Mouse (Mus musculus): ENCODE results near the gene Cd34. TPM values are rescaled to one million over a fixed set of nuclear protein-coding genes. Genes with fewer than 3 reads are reported as not detected.

Gene Cd34
- total and polyA plus RNA-seq, 3 experiments: 0.14 TPM; not detected in 2

GRCm38 (mm10) chr1:194998396-194998795, 59.8 kb downstream of the Cd34 start:
- no peak overlapping the region for H3K4me3 ChIP-seq (ENCODE audit: control insufficient read depth in 1 of 2, insufficient read depth in 1 of 2, low read depth in 2 of 2, low read length in 2 of 2)
- H3K27me3 ChIP-seq (ENCODE audit: control insufficient read depth in 1 of 2, insufficient read depth in 2 of 2, low read length in 2 of 2): no peaks in the 10 kb centered on the region
- H3K79me2 ChIP-seq (ENCODE audit: control insufficient read depth, insufficient read depth, low read length, poor library complexity): no peaks in the 10 kb centered on the region
- TF ChIP-seq ZMIZ1 (IDR thresholded peaks at IDR 0.05; ENCODE audit: low read depth, low read length): no peak
- no peak for TF ChIP-seq SMC3 (IDR thresholded peaks at IDR 0.05; ENCODE audit: low read depth, low read length)
- no peak for TF ChIP-seq USF2 (IDR thresholded peaks at IDR 0.05; ENCODE audit: borderline replicate concordance in 1 of 2, insufficient read depth in 1 of 2, low read depth in 1 of 2, low read length in 2 of 2)
- TF ChIP-seq RAD21 (IDR thresholded peaks at IDR 0.05; ENCODE audit: low read depth, low read length): no peak
- TF ChIP-seq ZC3H11A (IDR thresholded peaks at IDR 0.05; ENCODE audit: low read depth, low read length): no peak
- no peak for TF ChIP-seq TBP (IDR thresholded peaks at IDR 0.05; ENCODE audit: low read depth, low read length)
- no peak for TF ChIP-seq TAL1 (IDR thresholded peaks at IDR 0.05; ENCODE audit: low read length)
- no peak for TF ChIP-seq MYC (IDR thresholded peaks at IDR 0.05; ENCODE audit: low read depth, low read length)
- H3K9ac ChIP-seq (ENCODE audit: control insufficient read depth, low read depth, low read length, poor library complexity, severe bottlenecking): no peak overlapping the region
- DNase-seq (ENCODE audit: low read depth, low spot score): no peak
- H3K27ac ChIP-seq (ENCODE audit: control insufficient read depth, low read depth, low read length): no peak overlapping the region
- H3K4me1 ChIP-seq (ENCODE audit: control insufficient read depth in 1 of 2, insufficient read depth in 2 of 2, low read length in 2 of 2): peaks cover 10 to 20% of the 10 kb centered on the region in 2 experiments
- H3K36me3 ChIP-seq (ENCODE audit: control insufficient read depth in 1 of 2, insufficient read depth in 2 of 2, low read length in 2 of 2): peaks cover 0 to 22% of the 10 kb centered on the region in 2 experiments; a peak in 2 of 4 replicates
- no peaks in the 10 kb centered on the region for H3K9me3 ChIP-seq (replicated peaks; ENCODE audit: insufficient read depth, low read length)

DNA sequence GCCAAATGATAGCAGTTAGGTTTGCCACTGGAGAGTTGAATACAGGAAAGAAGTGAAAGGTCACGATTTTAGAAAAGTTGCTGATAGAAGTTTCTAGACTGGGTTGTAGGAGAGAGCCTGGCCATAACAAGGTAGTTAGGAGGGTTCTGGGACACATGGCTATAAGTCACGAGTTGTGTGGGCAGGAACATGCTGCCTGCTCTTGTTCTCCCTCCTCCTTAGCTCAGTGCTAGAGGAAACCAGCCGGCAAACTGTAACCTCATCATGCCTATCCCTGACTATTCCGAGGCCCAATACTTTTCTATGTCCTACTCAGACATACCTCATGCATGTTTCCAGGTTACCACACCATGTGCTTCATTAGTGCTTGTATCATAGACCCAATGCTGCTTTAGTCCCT, 64.7 kb downstream of the Cd34 start:
- no peak overlapping the region for H3K27ac ChIP-seq (ENCODE audit: control insufficient read depth, low read depth, low read length)
- peaks cover 6 to 9% of the 10 kb centered on the region in 2 experiments for H3K4me1 ChIP-seq (ENCODE audit: control insufficient read depth in 1 of 2, insufficient read depth in 2 of 2, low read length in 2 of 2)
- 0 out of 2 replicates have a peak, but pooled peaks have one; percentile 1 for TF ChIP-seq MYC (IDR thresholded peaks at IDR 0.05; ENCODE audit: low read depth, low read length)
- TF ChIP-seq MEF2A (IDR thresholded peaks at IDR 0.05; ENCODE audit: extremely low read depth, insufficient replicate concordance, low read depth, low read length, poor library complexity, severe bottlenecking): no peak
- H3K36me3 ChIP-seq (ENCODE audit: control insufficient read depth in 1 of 2, insufficient read depth in 2 of 2, low read length in 2 of 2): peaks cover 0 to 23% of the 10 kb centered on the region in 2 experiments; a peak in 2 of 4 replicates
- no peak overlapping the region for H3K4me3 ChIP-seq (ENCODE audit: control insufficient read depth in 1 of 2, insufficient read depth in 1 of 2, low read depth in 2 of 2, low read length in 2 of 2)
- no peaks in the 10 kb centered on the region for H3K9me3 ChIP-seq (replicated peaks; ENCODE audit: insufficient read depth, low read length)
- no peaks in the 10 kb centered on the region for H3K79me2 ChIP-seq (ENCODE audit: control insufficient read depth, insufficient read depth, low read length, poor library complexity)
- H3K9ac ChIP-seq (ENCODE audit: control insufficient read depth, low read depth, low read length, poor library complexity, severe bottlenecking): no peak overlapping the region
- no peak for DNase-seq (ENCODE audit: low read depth, low spot score)
- H3K27me3 ChIP-seq (ENCODE audit: control insufficient read depth in 1 of 2, insufficient read depth in 2 of 2, low read length in 2 of 2): no peaks in the 10 kb centered on the region

DNA sequence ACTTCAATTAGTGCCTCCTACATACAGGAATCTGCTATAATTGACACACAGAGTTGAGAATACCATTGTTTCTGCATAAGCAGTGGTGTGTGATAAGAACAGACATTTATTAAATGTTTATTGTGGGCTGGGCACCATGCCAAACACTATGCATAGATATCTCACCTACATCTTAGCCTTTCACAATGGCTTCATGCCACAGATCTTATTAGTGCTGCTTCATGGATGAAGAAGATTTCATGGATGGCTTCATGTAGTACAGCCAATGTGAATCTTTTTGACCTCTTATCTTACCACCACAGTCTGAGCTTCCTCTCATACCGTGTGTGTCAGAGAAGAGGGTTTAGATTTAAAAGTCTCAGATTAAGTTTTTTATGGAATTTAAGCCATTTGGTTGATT, 65.6 kb downstream of the Cd34 start:
- Histone ChIP-seq H3K9ac (ENCODE audit: control insufficient read depth, low read depth, low read length, poor library complexity, severe bottlenecking) (no peak overlapping the region), H3K36me3 (ENCODE audit: control insufficient read depth in 1 of 2, insufficient read depth in 2 of 2, low read length in 2 of 2) (peaks cover 0 to 23% of the 10 kb centered on the region in 2 experiments; a peak in 2 of 4 replicates), H3K9me3 (replicated peaks; ENCODE audit: insufficient read depth, low read length) (no peaks in the 10 kb centered on the region), H3K27me3 (ENCODE audit: control insufficient read depth in 1 of 2, insufficient read depth in 2 of 2, low read length in 2 of 2) (no peaks in the 10 kb centered on the region), H3K4me1 (ENCODE audit: control insufficient read depth in 1 of 2, insufficient read depth in 2 of 2, low read length in 2 of 2) (peaks cover 6 to 9% of the 10 kb centered on the region in 2 experiments), H3K4me3 (ENCODE audit: control insufficient read depth in 1 of 2, insufficient read depth in 1 of 2, low read depth in 2 of 2, low read length in 2 of 2) (no peak overlapping the region), H3K27ac (ENCODE audit: control insufficient read depth, low read depth, low read length) (no peak overlapping the region), H3K79me2 (ENCODE audit: control insufficient read depth, insufficient read depth, low read length, poor library complexity) (no peaks in the 10 kb centered on the region)
- DNase-seq (ENCODE audit: low read depth, low spot score): peak; percentile 58
- TF ChIP-seq TCF12 (IDR thresholded peaks at IDR 0.05; ENCODE audit: low read depth, low read length) (peak; percentile 45; the same call in 1 of the 2 replicates), ELF1 (IDR thresholded peaks at IDR 0.05; ENCODE audit: low read depth, low read length) (no peak), MEF2A (IDR thresholded peaks at IDR 0.05; ENCODE audit: extremely low read depth, insufficient replicate concordance, low read depth, low read length, poor library complexity, severe bottlenecking) (no peak), ZNF384 (IDR thresholded peaks at IDR 0.05; ENCODE audit: low read depth, low read length) (no peak), POLR2A (IDR thresholded peaks at IDR 0.05; ENCODE audit: control insufficient read depth in 1 of 2, insufficient read depth in 1 of 2, low read depth in 1 of 2, low read length in 2 of 2, poor library complexity in 1 of 2) (no peak), CHD2 (IDR thresholded peaks at IDR 0.05; ENCODE audit: low read length) (no peak), MXI1 (IDR thresholded peaks at IDR 0.05; ENCODE audit: low read depth, low read length) (no peak), NRF1 (IDR thresholded peaks at IDR 0.05; ENCODE audit: insufficient read depth, low read depth, low read length, poor library complexity, severe bottlenecking) (no peak), USF1 (IDR thresholded peaks at IDR 0.05; ENCODE audit: low read depth, low read length) (no peak), RCOR1 (IDR thresholded peaks at IDR 0.05; ENCODE audit: low read depth, low read length) (peak; percentile 97), MYC (IDR thresholded peaks at IDR 0.05; ENCODE audit: low read depth, low read length) (no peak), GABPA (IDR thresholded peaks at IDR 0.05; ENCODE audit: low read depth, low read length) (no peak), MAX (IDR thresholded peaks at IDR 0.05; ENCODE audit: low read length) (no peak), NELFE (IDR thresholded peaks at IDR 0.05; ENCODE audit: low read depth, low read length) (no peak), HCFC1 (IDR thresholded peaks at IDR 0.05; ENCODE audit: low read depth, low read length) (no peak), GATA1 (IDR thresholded peaks at IDR 0.05; ENCODE audit: low read depth, low read length) (peak; percentile 62; the same call in 1 of the 2 replicates), SIN3A (IDR thresholded peaks at IDR 0.05; ENCODE audit: low read length) (no peak), POLR2AphosphoS5 (IDR thresholded peaks at IDR 0.05; ENCODE audit: borderline replicate concordance, low read depth, low read length) (no peak), ZMIZ1 (IDR thresholded peaks at IDR 0.05; ENCODE audit: low read depth, low read length) (no peak)

Measured in MEL (cell line).